Mouse (Mus musculus): Measurements from ENCODE around the gene Ptpn21. TPM values are rescaled to one million over a fixed set of nuclear protein-coding genes. Genes with fewer than 3 reads are reported as not detected.

Ptpn21 gene
- polyA plus RNA-seq, 1 experiment from 2014 or later = 12.0 TPM

- H3K27me3 ChIP-seq (ENCODE audit: control insufficient read depth, insufficient read depth, low read length) = no peaks in the 10 kb centered on the region
- H3K9me3 ChIP-seq (ENCODE audit: control insufficient read depth, low read length) = no peaks in the 10 kb centered on the region
- ATAC-seq (replicated peaks; ENCODE audit: low FRiP score) (no peak), DNase-seq (ENCODE audit: low spot score) (no peak)
- no peak overlapping the region for H3K9ac ChIP-seq (ENCODE audit: low read length)
- H3K4me2 ChIP-seq (ENCODE audit: low read depth, low read length, severe bottlenecking) = no peak overlapping the region
- 88% methylated on average over 11 of the region's 11 CpGs for WGBS
- H3K36me3 ChIP-seq (ENCODE audit: control insufficient read depth, insufficient read depth, low read length) = peaks cover 6% of the 10 kb centered on the region; the same call in 1 of the 2 replicates
- H3K4me1 ChIP-seq (replicated peaks; ENCODE audit: control insufficient read depth, insufficient read depth, low read length) = no peaks in the 10 kb centered on the region
- no peak overlapping the region for H3K4me3 ChIP-seq (ENCODE audit: low read depth, low read length)
- H3K27ac ChIP-seq (ENCODE audit: low read depth, low read length) = no peak overlapping the region
Observed at GRCm38 (mm10) chr12:98683171-98683570, 54.0 kb downstream of the Ptpn21 start.

- Histone ChIP-seq H3K9me3 (ENCODE audit: control insufficient read depth, low read length) (no peaks in the 10 kb centered on the region), H3K9ac (ENCODE audit: low read length) (no peak overlapping the region), H3K36me3 (ENCODE audit: control insufficient read depth, insufficient read depth, low read length) (peaks cover 6% of the 10 kb centered on the region; the same call in 1 of the 2 replicates), H3K4me2 (ENCODE audit: low read depth, low read length, severe bottlenecking) (no peak overlapping the region), H3K4me1 (replicated peaks; ENCODE audit: control insufficient read depth, insufficient read depth, low read length) (no peaks in the 10 kb centered on the region), H3K27me3 (ENCODE audit: control insufficient read depth, insufficient read depth, low read length) (no peaks in the 10 kb centered on the region), H3K4me3 (ENCODE audit: low read depth, low read length) (no peak overlapping the region), H3K27ac (ENCODE audit: low read depth, low read length) (no peak overlapping the region)
- ATAC-seq (replicated peaks; ENCODE audit: low FRiP score) (no peak), DNase-seq (ENCODE audit: low spot score) (no peak)
- WGBS = 85% methylated on average over 15 of the region's 15 CpGs
Observed at GRCm38 (mm10) chr12:98682196-98682595, 55.0 kb downstream of the Ptpn21 start.

- Histone ChIP-seq H3K9me3 (ENCODE audit: control insufficient read depth, low read length) (no peaks in the 10 kb centered on the region), H3K4me1 (replicated peaks; ENCODE audit: control insufficient read depth, insufficient read depth, low read length) (no peaks in the 10 kb centered on the region), H3K9ac (ENCODE audit: low read length) (no peak overlapping the region), H3K36me3 (ENCODE audit: control insufficient read depth, insufficient read depth, low read length) (peaks cover 6% of the 10 kb centered on the region; the same call in 1 of the 2 replicates), H3K4me2 (ENCODE audit: low read depth, low read length, severe bottlenecking) (no peak overlapping the region), H3K27ac (ENCODE audit: low read depth, low read length) (no peak overlapping the region), H3K4me3 (ENCODE audit: low read depth, low read length) (no peak overlapping the region), H3K27me3 (ENCODE audit: control insufficient read depth, insufficient read depth, low read length) (no peaks in the 10 kb centered on the region)
- WGBS = 89% methylated on average over 15 of the region's 15 CpGs
- no peak for ATAC-seq (replicated peaks; ENCODE audit: low FRiP score)
- no peak for DNase-seq (ENCODE audit: low spot score)
Observed at GRCm38 (mm10) chr12:98679906-98680305, 57.3 kb downstream of the Ptpn21 start.

- H3K9me3 ChIP-seq (ENCODE audit: control insufficient read depth, low read length) = no peaks in the 10 kb centered on the region
- H3K27ac ChIP-seq (ENCODE audit: low read depth, low read length) = no peak overlapping the region
- DNase-seq (ENCODE audit: low spot score) = no peak
- no peaks in the 10 kb centered on the region for H3K27me3 ChIP-seq (ENCODE audit: control insufficient read depth, insufficient read depth, low read length)
- ATAC-seq (replicated peaks; ENCODE audit: low FRiP score) = no peak
- no peak overlapping the region for H3K4me2 ChIP-seq (ENCODE audit: low read depth, low read length, severe bottlenecking)
- H3K9ac ChIP-seq (ENCODE audit: low read length) = no peak overlapping the region
- no peak overlapping the region for H3K4me3 ChIP-seq (ENCODE audit: low read depth, low read length)
- peaks cover 6% of the 10 kb centered on the region; the same call in 1 of the 2 replicates for H3K36me3 ChIP-seq (ENCODE audit: control insufficient read depth, insufficient read depth, low read length)
- 58% methylated on average over 14 of the region's 14 CpGs for WGBS
- H3K4me1 ChIP-seq (replicated peaks; ENCODE audit: control insufficient read depth, insufficient read depth, low read length) = no peaks in the 10 kb centered on the region
Observed at GRCm38 (mm10) chr12:98677336-98677735, 59.9 kb downstream of the Ptpn21 start.

- no peak for ATAC-seq (replicated peaks; ENCODE audit: low FRiP score)
- WGBS = 93% methylated on average over 6 of the region's 6 CpGs
- no peaks in the 10 kb centered on the region for H3K27me3 ChIP-seq (ENCODE audit: control insufficient read depth, insufficient read depth, low read length)
Observed at GRCm38 (mm10) chr12:98676861-98677260, 60.3 kb downstream of the Ptpn21 start.

GRCm38 (mm10) chr12:98674627-98675143, 62.5 kb downstream of the Ptpn21 start:
- DNase-seq (ENCODE audit: low spot score) (peak; percentile 83), ATAC-seq (replicated peaks; ENCODE audit: low FRiP score) (peak; percentile 83)
- no peaks in the 10 kb centered on the region for H3K27me3 ChIP-seq (ENCODE audit: control insufficient read depth, insufficient read depth, low read length)
- H3K9me3 ChIP-seq (ENCODE audit: control insufficient read depth, low read length) = no peaks in the 10 kb centered on the region
- no peaks in the 10 kb centered on the region for H3K4me1 ChIP-seq (replicated peaks; ENCODE audit: control insufficient read depth, insufficient read depth, low read length)
- no peak overlapping the region for H3K9ac ChIP-seq (ENCODE audit: low read length)
- H3K27ac ChIP-seq (ENCODE audit: low read depth, low read length) = no peak overlapping the region
- peak overlapping the region; percentile 40; the same call in 1 of the 2 replicates for H3K4me2 ChIP-seq (ENCODE audit: low read depth, low read length, severe bottlenecking)
- H3K4me3 ChIP-seq (ENCODE audit: low read depth, low read length) = peak overlapping the region; percentile 14; the same call in 1 of the 2 replicates
- 7% methylated on average over 9 of the region's 9 CpGs for WGBS
- H3K36me3 ChIP-seq (ENCODE audit: control insufficient read depth, insufficient read depth, low read length) = peaks cover 3% of the 10 kb centered on the region; the same call in 1 of the 2 replicates

More at GRCm38 (mm10) chr12:98676861-98677260, 60.3 kb downstream of the Ptpn21 start:
- Histone ChIP-seq H3K9me3 (ENCODE audit: control insufficient read depth, low read length) (no peaks in the 10 kb centered on the region), H3K4me1 (replicated peaks; ENCODE audit: control insufficient read depth, insufficient read depth, low read length) (no peaks in the 10 kb centered on the region), H3K4me3 (ENCODE audit: low read depth, low read length) (no peak overlapping the region), H3K27ac (ENCODE audit: low read depth, low read length) (no peak overlapping the region), H3K9ac (ENCODE audit: low read length) (no peak overlapping the region), H3K4me2 (ENCODE audit: low read depth, low read length, severe bottlenecking) (no peak overlapping the region), H3K36me3 (ENCODE audit: control insufficient read depth, insufficient read depth, low read length) (peaks cover 3% of the 10 kb centered on the region; the same call in 1 of the 2 replicates)
- no peak for DNase-seq (ENCODE audit: low spot score)

- Histone ChIP-seq H3K4me2 (ENCODE audit: low read depth, low read length, severe bottlenecking) (no peak overlapping the region), H3K27me3 (ENCODE audit: control insufficient read depth, insufficient read depth, low read length) (no peaks in the 10 kb centered on the region), H3K9me3 (ENCODE audit: control insufficient read depth, low read length) (no peaks in the 10 kb centered on the region), H3K4me1 (replicated peaks; ENCODE audit: control insufficient read depth, insufficient read depth, low read length) (no peaks in the 10 kb centered on the region), H3K27ac (ENCODE audit: low read depth, low read length) (no peak overlapping the region), H3K4me3 (ENCODE audit: low read depth, low read length) (no peak overlapping the region), H3K9ac (ENCODE audit: low read length) (no peak overlapping the region), H3K36me3 (ENCODE audit: control insufficient read depth, insufficient read depth, low read length) (peaks cover under 1% of the 10 kb centered on the region; the same call in 1 of the 2 replicates)
- DNase-seq (ENCODE audit: low spot score) (no peak), ATAC-seq (replicated peaks; ENCODE audit: low FRiP score) (no peak)
- 64% methylated on average over 6 of the region's 6 CpGs for WGBS
Observed at GRCm38 (mm10) chr12:98673879-98674278, 63.3 kb downstream of the Ptpn21 start.

GRCm38 (mm10) chr12:98670429-98670828, 66.8 kb downstream of the Ptpn21 start:
- WGBS = 90% methylated on average over 4 of the region's 4 CpGs

GRCm38 (mm10) chr12:98669864-98670263, 67.3 kb downstream of the Ptpn21 start:
- no peaks in the 10 kb centered on the region for H3K36me3 ChIP-seq (ENCODE audit: control insufficient read depth, insufficient read depth, low read length)
- WGBS = 87% methylated on average over 5 of the region's 5 CpGs
- ATAC-seq (replicated peaks; ENCODE audit: low FRiP score) = no peak
- H3K4me3 ChIP-seq (ENCODE audit: low read depth, low read length) = no peak overlapping the region
- H3K4me2 ChIP-seq (ENCODE audit: low read depth, low read length, severe bottlenecking) = no peak overlapping the region
- H3K9me3 ChIP-seq (ENCODE audit: control insufficient read depth, low read length) = no peaks in the 10 kb centered on the region
- DNase-seq (ENCODE audit: low spot score) = no peak
- no peaks in the 10 kb centered on the region for H3K27me3 ChIP-seq (ENCODE audit: control insufficient read depth, insufficient read depth, low read length)
- no peaks in the 10 kb centered on the region for H3K4me1 ChIP-seq (replicated peaks; ENCODE audit: control insufficient read depth, insufficient read depth, low read length)
- H3K9ac ChIP-seq (ENCODE audit: low read length) = no peak overlapping the region
- no peak overlapping the region for H3K27ac ChIP-seq (ENCODE audit: low read depth, low read length)

More at GRCm38 (mm10) chr12:98670429-98670828, 66.8 kb downstream of the Ptpn21 start:
- DNase-seq (ENCODE audit: low spot score) = no peak
- Histone ChIP-seq H3K9ac (ENCODE audit: low read length) (no peak overlapping the region), H3K4me1 (replicated peaks; ENCODE audit: control insufficient read depth, insufficient read depth, low read length) (no peaks in the 10 kb centered on the region), H3K36me3 (ENCODE audit: control insufficient read depth, insufficient read depth, low read length) (no peaks in the 10 kb centered on the region), H3K27ac (ENCODE audit: low read depth, low read length) (no peak overlapping the region), H3K4me3 (ENCODE audit: low read depth, low read length) (no peak overlapping the region), H3K4me2 (ENCODE audit: low read depth, low read length, severe bottlenecking) (no peak overlapping the region), H3K27me3 (ENCODE audit: control insufficient read depth, insufficient read depth, low read length) (no peaks in the 10 kb centered on the region), H3K9me3 (ENCODE audit: control insufficient read depth, low read length) (no peaks in the 10 kb centered on the region)
- ATAC-seq (replicated peaks; ENCODE audit: low FRiP score) = no peak
